Mouse (Mus musculus): Measurements from ENCODE around the gene Prpf18. TPM values are rescaled to one million over a fixed set of nuclear protein-coding genes. Genes with fewer than 3 reads are reported as not detected.
A peak's percentile ranks its signal among the peaks of the same experiment; 100 is the strongest.

Gene Prpf18
- polyA plus RNA-seq, 1 experiment from 2014 or later: 39.0 TPM

DNA sequence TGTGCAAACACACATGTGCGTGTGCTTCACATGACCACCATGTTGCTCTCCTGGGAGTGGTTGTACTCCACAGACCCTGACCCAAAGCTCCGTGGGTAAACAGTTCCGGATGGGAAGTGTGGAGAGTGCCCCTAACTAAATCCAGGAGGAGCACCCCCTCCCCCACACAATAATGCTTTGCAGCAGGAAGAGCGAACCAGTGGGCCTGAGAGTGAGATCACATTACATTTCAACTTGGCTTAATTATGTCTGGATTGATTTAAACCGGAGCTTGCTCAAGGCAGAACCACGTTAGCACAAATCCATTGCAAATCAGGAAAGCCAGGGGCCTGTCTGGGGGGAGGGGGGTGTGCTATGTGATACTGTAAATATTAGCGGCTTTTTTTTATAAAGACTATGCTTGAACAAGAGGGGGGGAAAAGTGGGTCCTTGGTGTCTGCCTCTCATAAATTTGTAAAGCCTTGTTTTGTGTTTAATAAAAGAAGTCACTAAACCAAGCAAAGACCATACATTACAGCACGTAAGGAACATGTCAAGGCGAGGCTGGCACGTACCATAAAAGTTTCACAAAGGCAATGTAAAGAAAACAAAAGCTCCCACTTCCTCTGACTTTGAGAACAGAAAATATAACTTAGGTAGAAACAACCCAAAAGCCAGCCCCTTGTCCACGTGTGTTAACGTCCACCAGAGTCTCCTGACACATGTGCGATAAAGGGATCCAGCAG is 64.1 kb downstream of the Prpf18 start:
- Histone ChIP-seq H3K36me3 (peaks cover 56% of the 10 kb centered on the region), H3K9me3 (no peaks in the 10 kb centered on the region; the same call in 1 of the 2 replicates), H3K4me2 (replicated peaks) (peak overlapping the region; percentile 23), H3K27me3 (no peaks in the 10 kb centered on the region), H3K9ac (no peak overlapping the region), H3K27ac (peak overlapping the region; percentile 90), H3K4me3 (no peak overlapping the region), H3K4me1 (peaks cover 62% of the 10 kb centered on the region)
- peak; percentile 81 for ATAC-seq (ENCODE audit: low FRiP score, low read depth)
- 10% methylated on average over 13 of the region's 13 CpGs for WGBS

DNA sequence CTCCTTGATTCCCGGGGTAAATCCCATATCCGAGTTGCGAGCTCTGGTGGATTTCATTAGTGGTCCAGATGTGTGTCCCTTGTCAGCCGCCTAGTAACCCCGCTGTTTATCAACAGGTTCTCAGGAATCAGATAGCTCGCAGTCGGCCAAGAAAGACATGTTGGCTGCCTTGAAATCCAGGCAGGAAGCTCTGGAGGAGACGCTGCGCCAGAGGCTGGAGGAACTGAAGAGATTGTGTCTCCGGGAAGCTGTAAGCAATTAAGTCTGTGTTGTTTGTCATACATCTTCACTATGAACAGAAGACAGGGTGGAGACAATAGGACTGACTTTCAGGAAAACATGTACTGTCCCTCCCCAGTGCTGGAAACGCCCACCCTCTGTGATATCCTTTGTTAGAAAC is 65.7 kb downstream of the Prpf18 start:
- Histone ChIP-seq H3K36me3 (peaks cover 54% of the 10 kb centered on the region), H3K9me3 (no peaks in the 10 kb centered on the region), H3K27ac (peak overlapping the region; percentile 90; the same call in 1 of the 2 replicates), H3K4me2 (replicated peaks) (no peak overlapping the region), H3K9ac (no peak overlapping the region), H3K4me1 (peaks cover 71% of the 10 kb centered on the region), H3K4me3 (no peak overlapping the region), H3K27me3 (no peaks in the 10 kb centered on the region)
- WGBS: 15% methylated on average over 11 of the region's 11 CpGs
- no peak for ATAC-seq (ENCODE audit: low FRiP score, low read depth)

DNA sequence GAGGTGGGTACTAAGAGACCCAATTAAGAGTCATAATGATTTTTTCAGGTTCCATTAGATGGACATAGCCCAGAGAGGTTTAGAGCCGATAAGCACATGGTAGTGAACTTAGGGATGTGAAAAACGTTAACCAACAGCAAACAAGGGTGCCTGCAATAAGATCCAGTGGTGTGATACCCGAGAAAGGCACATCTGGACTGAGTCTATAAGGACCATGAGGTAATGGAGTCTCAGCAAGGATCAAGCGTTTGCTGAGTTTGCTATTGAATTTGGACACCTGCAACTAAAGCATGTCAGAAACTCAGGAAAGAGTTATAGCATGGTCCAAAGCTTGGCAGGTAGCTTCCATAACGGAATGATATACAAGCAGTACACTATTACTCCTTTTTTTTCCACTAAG is 67.7 kb downstream of the Prpf18 start:
- Histone ChIP-seq H3K9ac (no peak overlapping the region), H3K27ac (peak overlapping the region; percentile 8; the same call in 1 of the 2 replicates), H3K4me3 (no peak overlapping the region), H3K9me3 (no peaks in the 10 kb centered on the region), H3K4me2 (replicated peaks) (no peak overlapping the region), H3K4me1 (peaks cover 84% of the 10 kb centered on the region), H3K36me3 (peaks cover 55% of the 10 kb centered on the region), H3K27me3 (no peaks in the 10 kb centered on the region)
- peak; percentile 48; the same call in 1 of the 2 replicates for ATAC-seq (ENCODE audit: low FRiP score, low read depth)
- 14% methylated on average over 5 of the region's 5 CpGs for WGBS

DNA sequence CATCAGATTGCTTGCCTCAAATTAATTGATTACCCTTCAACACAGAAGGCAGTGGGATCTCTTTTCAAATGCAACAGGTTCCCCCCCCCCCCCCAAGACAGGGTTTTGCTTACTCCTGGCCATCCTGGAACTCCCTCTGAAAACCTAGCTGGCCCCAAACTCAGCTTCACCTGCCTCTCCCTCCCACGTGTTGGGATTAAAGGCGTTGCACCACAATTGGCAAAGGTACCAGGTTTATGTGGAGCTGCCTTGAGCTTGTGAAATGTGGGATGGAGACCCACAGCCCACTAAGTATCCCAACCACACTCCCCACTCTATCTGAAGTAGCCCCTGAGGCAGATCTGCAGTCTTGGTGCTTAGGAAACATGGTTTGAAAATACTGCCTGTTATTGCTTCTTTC is 69.0 kb downstream of the Prpf18 start:
- WGBS: 50% methylated on average over 2 of the region's 2 CpGs
- peaks cover 82% of the 10 kb centered on the region for H3K4me1 ChIP-seq
- no peak overlapping the region for H3K4me3 ChIP-seq
- no peak for ATAC-seq (ENCODE audit: low FRiP score, low read depth)
- H3K9ac ChIP-seq: no peak overlapping the region
- no peak overlapping the region; the same call in 1 of the 2 replicates for H3K4me2 ChIP-seq (replicated peaks)
- H3K36me3 ChIP-seq: peaks cover 56% of the 10 kb centered on the region
- no peaks in the 10 kb centered on the region for H3K27me3 ChIP-seq
- H3K27ac ChIP-seq: peak overlapping the region; percentile 48
- H3K9me3 ChIP-seq: no peaks in the 10 kb centered on the region

DNA sequence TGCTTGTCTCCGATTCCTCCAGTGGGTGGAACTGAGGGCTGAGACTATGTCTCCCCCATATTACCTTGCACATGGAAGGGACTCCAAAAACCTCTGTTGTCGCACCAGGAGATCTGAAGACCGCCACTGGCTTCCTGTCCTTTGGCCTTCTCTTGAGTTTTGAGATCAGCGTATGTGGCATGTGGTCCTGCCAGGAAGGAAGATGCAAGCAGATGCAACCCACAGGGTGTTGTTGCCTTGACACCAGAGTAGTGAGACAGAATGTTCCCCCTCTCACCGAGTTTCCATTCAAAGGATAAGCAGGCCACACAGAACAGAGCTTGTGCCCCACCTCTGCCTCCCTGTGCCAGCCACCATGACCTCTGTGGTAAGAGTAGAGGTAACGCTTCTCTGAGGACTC is 71.2 kb downstream of the Prpf18 start:
- ATAC-seq (ENCODE audit: low FRiP score, low read depth): no peak
- peaks cover 66% of the 10 kb centered on the region for H3K36me3 ChIP-seq
- no peaks in the 10 kb centered on the region for H3K9me3 ChIP-seq
- H3K4me1 ChIP-seq: peaks cover 68% of the 10 kb centered on the region
- no peak overlapping the region for H3K27ac ChIP-seq
- H3K27me3 ChIP-seq: no peaks in the 10 kb centered on the region
- WGBS: 85% methylated on average over 6 of the region's 6 CpGs
- H3K4me3 ChIP-seq: no peak overlapping the region
- no peak overlapping the region for H3K9ac ChIP-seq
- no peak overlapping the region for H3K4me2 ChIP-seq (replicated peaks)

DNA sequence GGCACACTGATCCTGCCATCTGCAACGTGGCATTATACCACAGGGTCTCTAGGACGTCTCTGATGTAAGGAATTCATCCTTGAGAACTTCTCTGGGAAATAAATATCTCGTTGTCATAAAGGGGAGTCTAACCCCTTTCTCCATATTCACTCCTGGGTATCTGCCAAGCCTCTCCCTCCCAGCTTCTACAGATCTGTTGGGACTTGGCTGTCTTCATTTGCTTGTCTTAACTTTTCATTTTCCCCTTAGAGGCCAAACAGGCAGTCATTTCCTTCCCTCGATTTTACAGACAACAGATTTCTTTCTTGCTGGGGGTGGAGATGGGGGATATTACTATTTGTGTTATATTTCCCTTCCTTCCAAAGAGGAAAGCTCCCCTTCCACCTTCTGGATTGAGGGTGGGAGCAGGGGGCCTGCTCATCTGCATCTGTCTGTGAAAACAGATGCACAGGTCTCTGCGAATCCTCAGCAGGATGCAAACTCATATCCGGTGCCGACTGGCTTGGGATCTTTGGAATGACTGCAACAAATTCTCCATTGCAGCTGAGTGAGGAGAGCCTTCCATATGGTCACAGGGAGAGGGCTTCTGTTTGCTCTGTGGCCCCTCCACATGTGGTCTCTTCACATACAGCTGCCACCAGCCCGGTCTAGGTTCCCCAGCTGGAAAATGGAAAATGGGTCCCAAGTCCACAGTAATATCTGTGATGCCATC is 72.4 kb downstream of the Prpf18 start:
- peaks cover 78% of the 10 kb centered on the region for H3K36me3 ChIP-seq
- 73% methylated on average over 8 of the region's 8 CpGs for WGBS
- peaks cover 57% of the 10 kb centered on the region for H3K4me1 ChIP-seq
- no peak overlapping the region for H3K9ac ChIP-seq
- ATAC-seq (ENCODE audit: low FRiP score, low read depth): no peak
- H3K27ac ChIP-seq: peak overlapping the region; percentile 52
- H3K27me3 ChIP-seq: no peaks in the 10 kb centered on the region
- H3K4me3 ChIP-seq: no peak overlapping the region
- H3K4me2 ChIP-seq (replicated peaks): no peak overlapping the region
- H3K9me3 ChIP-seq: no peaks in the 10 kb centered on the region

DNA sequence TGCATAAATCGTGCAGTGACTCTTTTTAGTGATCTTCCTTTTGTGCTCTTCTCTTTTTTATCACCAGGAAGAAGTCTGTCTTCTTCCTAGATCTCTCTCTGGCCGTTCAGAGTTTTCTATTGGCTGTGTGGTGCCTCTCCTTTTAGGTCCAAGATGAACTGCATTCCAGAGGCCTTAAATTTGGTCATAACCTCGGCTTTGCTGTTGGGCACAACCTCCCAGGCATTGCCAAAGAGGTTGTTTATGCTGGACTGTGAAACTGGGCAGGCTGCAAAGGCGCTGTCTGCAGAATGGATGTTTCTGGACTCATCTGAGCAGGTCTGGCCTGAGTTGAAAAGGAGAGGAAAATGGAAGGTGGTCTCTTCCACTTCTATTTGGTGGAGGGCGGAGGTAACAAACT is 73.6 kb downstream of the Prpf18 start:
- Histone ChIP-seq H3K27ac (peak overlapping the region; percentile 52; the same call in 1 of the 2 replicates), H3K36me3 (peaks cover 90% of the 10 kb centered on the region)
- 85% methylated on average over 5 of the region's 5 CpGs for WGBS

DNA sequence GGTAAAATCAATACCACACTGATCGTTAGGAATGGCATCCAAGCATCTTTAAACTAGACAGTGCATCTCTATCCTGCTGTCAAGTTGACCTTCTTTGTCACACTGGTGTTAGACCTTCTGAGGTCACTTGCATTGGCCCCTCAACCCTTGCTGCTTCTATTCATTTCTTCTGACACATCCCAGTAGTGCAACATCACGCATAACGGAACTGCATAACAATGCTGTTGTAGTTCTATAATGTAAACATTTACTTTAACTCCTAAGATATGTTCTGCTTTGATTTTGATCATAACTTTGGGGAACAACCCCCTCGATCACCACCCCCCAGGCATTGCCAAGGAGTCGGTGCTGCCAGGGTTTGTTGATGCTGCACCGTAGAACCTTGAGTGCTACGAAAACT is 75.9 kb downstream of the Prpf18 start:
- H3K4me2 ChIP-seq (replicated peaks): no peak overlapping the region
- no peak overlapping the region for H3K4me3 ChIP-seq
- peaks cover 54% of the 10 kb centered on the region for H3K4me1 ChIP-seq
- H3K27me3 ChIP-seq: no peaks in the 10 kb centered on the region
- WGBS: 93% methylated on average over 7 of the region's 7 CpGs
- H3K36me3 ChIP-seq: peaks cover 91% of the 10 kb centered on the region
- H3K27ac ChIP-seq: no peak overlapping the region
- no peaks in the 10 kb centered on the region for H3K9me3 ChIP-seq
- no peak for ATAC-seq (ENCODE audit: low FRiP score, low read depth)
- no peak overlapping the region for H3K9ac ChIP-seq

More for the DNA sequence above, 73.6 kb downstream of the Prpf18 start:
- H3K9me3 ChIP-seq: no peaks in the 10 kb centered on the region
- no peak overlapping the region for H3K4me2 ChIP-seq (replicated peaks)
- H3K9ac ChIP-seq: no peak overlapping the region
- H3K27me3 ChIP-seq: no peaks in the 10 kb centered on the region
- peaks cover 57% of the 10 kb centered on the region for H3K4me1 ChIP-seq
- no peak overlapping the region for H3K4me3 ChIP-seq
- ATAC-seq (ENCODE audit: low FRiP score, low read depth): no peak

DNA sequence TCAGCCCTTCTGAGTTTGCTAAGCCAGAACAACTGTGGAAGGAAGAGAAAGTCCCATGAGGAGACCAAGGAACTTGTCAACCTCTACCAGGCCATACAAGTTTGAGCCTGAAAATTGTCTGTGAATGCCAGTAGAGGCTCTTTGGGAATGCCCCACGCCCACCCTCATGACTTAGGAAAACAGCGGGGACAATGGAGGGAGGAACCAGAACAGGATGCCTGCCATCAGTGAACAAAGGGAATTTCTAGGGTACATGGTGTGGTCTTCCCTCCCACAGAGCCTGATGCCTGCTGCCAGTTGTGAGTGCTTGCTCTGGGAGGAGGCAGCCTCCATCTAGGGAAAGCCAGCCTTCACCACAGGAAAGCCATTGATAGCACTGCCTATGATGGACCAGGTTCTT is 76.8 kb downstream of the Prpf18 start:
- Histone ChIP-seq H3K4me2 (replicated peaks) (no peak overlapping the region), H3K27ac (no peak overlapping the region), H3K4me3 (no peak overlapping the region), H3K9me3 (no peaks in the 10 kb centered on the region), H3K9ac (no peak overlapping the region), H3K4me1 (peaks cover 51% of the 10 kb centered on the region), H3K36me3 (peaks cover 88% of the 10 kb centered on the region), H3K27me3 (no peaks in the 10 kb centered on the region)
- ATAC-seq (ENCODE audit: low FRiP score, low read depth): no peak
- WGBS: 90% methylated on average over 2 of the region's 2 CpGs

DNA sequence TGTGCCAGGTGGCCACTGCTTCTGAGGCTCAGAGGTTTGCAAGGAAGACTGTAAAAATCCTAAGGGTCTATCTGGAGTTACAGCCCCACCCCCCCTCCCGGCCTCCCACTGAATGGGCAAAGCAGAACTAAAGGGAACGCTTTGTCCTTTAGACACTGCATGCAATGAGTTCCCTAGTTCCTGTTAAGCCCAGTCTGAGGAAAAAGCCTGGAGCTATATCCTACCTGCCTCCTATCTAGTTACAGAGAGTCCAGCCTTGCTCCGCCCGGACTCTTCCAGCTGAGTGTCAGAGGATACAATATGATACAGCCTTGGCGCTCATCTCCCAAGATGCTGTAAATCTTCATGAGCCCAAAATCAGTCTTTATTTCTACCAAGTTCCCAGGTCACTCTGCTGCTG is 77.7 kb downstream of the Prpf18 start:
- ATAC-seq (ENCODE audit: low FRiP score, low read depth): no peak
- Histone ChIP-seq H3K9me3 (no peaks in the 10 kb centered on the region), H3K27ac (no peak overlapping the region), H3K9ac (no peak overlapping the region), H3K4me3 (no peak overlapping the region), H3K27me3 (no peaks in the 10 kb centered on the region), H3K36me3 (peaks cover 81% of the 10 kb centered on the region), H3K4me1 (peaks cover 51% of the 10 kb centered on the region), H3K4me2 (replicated peaks) (no peak overlapping the region)
- 64% methylated on average over 5 of the region's 5 CpGs for WGBS

DNA sequence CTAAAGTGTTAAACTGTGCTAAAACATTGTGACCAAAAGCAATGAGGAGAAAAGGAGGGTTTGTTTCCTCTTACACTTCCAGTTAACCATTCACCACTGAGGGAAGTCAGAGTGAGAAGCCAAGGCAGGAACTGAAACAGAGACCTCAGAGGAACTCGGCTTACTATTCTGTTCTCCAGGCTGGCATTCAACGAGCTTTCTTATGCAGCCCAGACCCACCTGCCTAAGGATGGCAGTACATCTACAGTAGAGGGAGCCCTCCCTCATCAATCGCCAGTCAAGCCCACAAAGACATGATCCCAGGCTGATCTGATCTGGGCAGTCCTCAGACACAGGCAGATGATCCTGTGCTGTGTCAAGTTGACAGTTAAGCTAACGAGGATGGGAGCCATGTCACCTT is 78.5 kb downstream of the Prpf18 start:
- Histone ChIP-seq H3K4me2 (replicated peaks) (no peak overlapping the region), H3K36me3 (peaks cover 79% of the 10 kb centered on the region), H3K4me1 (peaks cover 47% of the 10 kb centered on the region), H3K27ac (peak overlapping the region; percentile 11; the same call in 1 of the 2 replicates), H3K9ac (no peak overlapping the region), H3K27me3 (no peaks in the 10 kb centered on the region), H3K9me3 (no peaks in the 10 kb centered on the region), H3K4me3 (no peak overlapping the region)
- WGBS: 51% methylated on average over 4 of the region's 4 CpGs
- ATAC-seq (ENCODE audit: low FRiP score, low read depth): no peak

DNA sequence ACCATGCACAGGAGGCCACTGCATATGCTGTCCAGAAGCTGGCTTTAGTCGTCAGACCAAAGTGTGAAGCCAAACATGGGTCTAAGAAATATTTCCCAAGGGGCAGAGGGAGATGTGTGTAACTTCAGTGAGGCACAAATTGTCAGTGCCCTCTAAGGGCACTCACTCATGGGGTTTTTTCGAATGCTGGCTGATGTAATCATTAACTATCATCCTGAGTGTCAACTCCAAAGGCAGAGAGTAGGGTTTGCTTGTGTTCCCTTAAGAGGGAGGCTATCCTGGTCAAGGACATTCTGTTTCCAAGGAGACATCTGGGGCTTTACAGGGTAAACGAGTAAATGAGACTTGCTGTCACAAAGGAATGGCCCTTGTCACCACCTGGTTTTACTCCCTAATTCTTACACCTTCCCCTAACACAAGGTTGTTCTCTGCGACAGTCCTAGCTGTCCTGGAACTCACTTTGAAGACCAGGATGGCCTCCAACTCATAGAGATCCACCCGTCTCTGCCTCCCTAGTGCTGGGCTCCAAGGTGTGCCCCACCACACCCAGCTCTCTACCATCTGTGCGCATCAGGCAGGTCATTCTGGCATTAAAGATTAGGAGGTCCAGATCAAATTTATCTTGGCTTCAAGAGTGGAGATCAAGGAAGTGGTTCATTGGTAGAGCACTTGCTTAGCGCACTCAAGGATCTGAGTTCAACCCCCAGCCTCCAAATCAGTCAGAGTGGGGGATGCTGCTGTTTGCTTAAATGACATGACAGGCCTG is 79.2 kb downstream of the Prpf18 start:
- WGBS: 80% methylated on average over 7 of the region's 7 CpGs
- Histone ChIP-seq H3K4me3 (no peak overlapping the region), H3K9ac (no peak overlapping the region), H3K4me2 (replicated peaks) (no peak overlapping the region), H3K36me3 (peaks cover 82% of the 10 kb centered on the region), H3K4me1 (peaks cover 44% of the 10 kb centered on the region), H3K27me3 (no peaks in the 10 kb centered on the region), H3K27ac (no peak overlapping the region), H3K9me3 (no peaks in the 10 kb centered on the region)
- no peak for ATAC-seq (ENCODE audit: low FRiP score, low read depth)

Measured in limb, embryonic 13.5 days (tissue).